Mouse (Mus musculus): ENCODE measurements around the gene Btn2a2.

The Btn2a2 gene

GRCm38 (mm10) chr13:23491990-23492389 is 3.3 kb upstream of the Btn2a2 start:
- DNase-seq, result no peak

- DNase-seq, result no peak
Observed at GRCm38 (mm10) chr13:23491263-23491662, 2.6 kb upstream of the Btn2a2 start.

GRCm38 (mm10) chr13:23490863-23491262 is 2.2 kb upstream of the Btn2a2 start:
- DNase-seq, result no peak

- DNase-seq, result no peak
Observed at GRCm38 (mm10) chr13:23485271-23485670, 3.4 kb downstream of the Btn2a2 start.

- DNase-seq, result no peak
Observed at GRCm38 (mm10) chr13:23483153-23483552, 5.5 kb downstream of the Btn2a2 start.

GRCm38 (mm10) chr13:23475658-23476057 is 13.0 kb downstream of the Btn2a2 start:
- no peak for DNase-seq

- DNase-seq, result peak; percentile 35
Observed at GRCm38 (mm10) chr13:23466911-23467310, 21.7 kb downstream of the Btn2a2 start.

- DNase-seq, result no peak
Observed at GRCm38 (mm10) chr13:23466306-23466705, 22.4 kb downstream of the Btn2a2 start.

GRCm38 (mm10) chr13:23465600-23466109 is 23.0 kb downstream of the Btn2a2 start, which contains the start of gene Btn1a1:
Gene Btn1a1 (minus strand): TSS chr13:23465901.
- no peak for DNase-seq

- DNase-seq, result no peak
Observed at GRCm38 (mm10) chr13:23464841-23465366, 23.8 kb downstream of the Btn2a2 start.

GRCm38 (mm10) chr13:23464224-23464637 is 24.4 kb downstream of the Btn2a2 start:
- peak; percentile 16 for DNase-seq

- DNase-seq, result peak; percentile 70
Observed at GRCm38 (mm10) chr13:23463381-23464223, 25.1 kb downstream of the Btn2a2 start.

- DNase-seq, result no peak
Observed at GRCm38 (mm10) chr13:23462669-23463068, 26.0 kb downstream of the Btn2a2 start.

GRCm38 (mm10) chr13:23462063-23462462 is 26.6 kb downstream of the Btn2a2 start:
- DNase-seq, result no peak

GRCm38 (mm10) chr13:23459264-23459846 is 29.3 kb downstream of the Btn2a2 start:
- DNase-seq, result no peak

- peak; percentile 9 for DNase-seq
Observed at GRCm38 (mm10) chr13:23453926-23454325, 34.7 kb downstream of the Btn2a2 start.

- DNase-seq, result peak; percentile 53
Observed at GRCm38 (mm10) chr13:23453362-23453862, 35.2 kb downstream of the Btn2a2 start.

- DNase-seq, result peak; percentile 72
Observed at GRCm38 (mm10) chr13:23450398-23450797, 38.3 kb downstream of the Btn2a2 start.

- peak; percentile 47 for DNase-seq
Observed at GRCm38 (mm10) chr13:23449235-23450095, 39.2 kb downstream of the Btn2a2 start.

GRCm38 (mm10) chr13:23448758-23449157 is 39.9 kb downstream of the Btn2a2 start:
- no peak for DNase-seq

- DNase-seq, result peak; percentile 73
Observed at GRCm38 (mm10) chr13:23446498-23446952, 42.1 kb downstream of the Btn2a2 start.

GRCm38 (mm10) chr13:23445561-23446320 is 42.9 kb downstream of the Btn2a2 start:
- peak; percentile 85 for DNase-seq

Data from right cerebral cortex, postnatal 14 days (tissue).